Mouse (Mus musculus) embryonic facial prominence, embryonic 11.5 days (tissue): ENCODE data around the gene Syn3. TPM values are rescaled to one million over a fixed set of nuclear protein-coding genes. Genes with fewer than 3 reads are reported as not detected.
A peak's percentile ranks its signal among the peaks of the same experiment; 100 is the strongest.

Experiments
- ATAC-seq: fragments of 200-750 bp; cut with Nextera tagmentation; replicated peaks from 2 replicates; pipeline ENCODE4 v1.8.0; 2017; ENCODE audit warnings: low read depth; ENCODE audit not compliant: insufficient number of reproducible peaks, low FRiP score, low TSS enrichment
- DNase-seq: peaks from one replicate; pipeline ENCODE4 v3.0.0-alpha.2; 2015; ENCODE audit warnings: low spot score
- H3K27ac ChIP-seq: fragments of 300-500 bp; sonication (generic); replicated peaks from 2 replicates; pipeline ENCODE4 v1.5.1; 2014; ENCODE audit warnings: mild to moderate bottlenecking, low read depth, low read length, control low read depth
- H3K27me3 ChIP-seq: fragments of 300-500 bp; sonication (generic); 2 replicates; pipeline ENCODE4 v1.6.1; 2014; ENCODE audit warnings: mild to moderate bottlenecking, low read length, moderate library complexity, mixed read lengths; ENCODE audit not compliant: control insufficient read depth, insufficient read depth
- H3K36me3 ChIP-seq: fragments of 300-500 bp; sonication (generic); replicated peaks from 2 replicates; pipeline ENCODE4 v1.6.1; 2014; ENCODE audit warnings: low read depth, mild to moderate bottlenecking, low read length, moderate library complexity, mixed read lengths; ENCODE audit not compliant: control insufficient read depth, insufficient read depth
- H3K4me1 ChIP-seq: fragments of 300-500 bp; sonication (generic); 2 replicates; pipeline ENCODE4 v1.6.1; 2014; ENCODE audit warnings: low read length, mixed read lengths; ENCODE audit not compliant: control insufficient read depth, insufficient read depth
- H3K4me2 ChIP-seq: fragments of 300-500 bp; sonication (generic); 2 replicates; pipeline ENCODE4 v1.6.1; 2014; ENCODE audit warnings: low read depth, mild to moderate bottlenecking, control low read depth, low read length, moderate library complexity
- H3K4me3 ChIP-seq: fragments of 300-500 bp; sonication (generic); 2 replicates; pipeline ENCODE4 v1.5.1; 2014; ENCODE audit warnings: low read depth, low read length, control low read depth
- H3K9ac ChIP-seq: fragments of 300-500 bp; sonication (generic); replicated peaks from 2 replicates; pipeline ENCODE4 v1.6.1; 2014; ENCODE audit warnings: mild to moderate bottlenecking, control low read depth, low read length
- H3K9me3 ChIP-seq: fragments of 300-500 bp; sonication (generic); replicated peaks from 2 replicates; pipeline ENCODE4 v1.6.1; 2016; ENCODE audit warnings: mild to moderate bottlenecking, low read length, inconsistent platforms, mixed read lengths; ENCODE audit not compliant: control insufficient read depth
- WGBS: fragments of 180-500 bp; shearing (Covaris S2); extraction: QIAGEN DNeasy Blood & Tissue Kit; methylation state at CpG from one replicate; pipeline ENCODE4 v1.1.7; 2014; 5-methylcytosine and 5-hydroxymethylcytosine counted together
- polyA plus RNA-seq: library from polyadenylated mRNA; unstranded; fragments of >200 nt; fragmentation: Nextera tagmentation; extraction: Ambion mirVana; gene quantifications from 2 replicates; pipeline ENCODE4 v1.2.1, GENCODE M21; 2014

Syn3 gene
- polyA plus RNA-seq, 1 experiment from 2014 or later: 3.1 TPM

DNA sequence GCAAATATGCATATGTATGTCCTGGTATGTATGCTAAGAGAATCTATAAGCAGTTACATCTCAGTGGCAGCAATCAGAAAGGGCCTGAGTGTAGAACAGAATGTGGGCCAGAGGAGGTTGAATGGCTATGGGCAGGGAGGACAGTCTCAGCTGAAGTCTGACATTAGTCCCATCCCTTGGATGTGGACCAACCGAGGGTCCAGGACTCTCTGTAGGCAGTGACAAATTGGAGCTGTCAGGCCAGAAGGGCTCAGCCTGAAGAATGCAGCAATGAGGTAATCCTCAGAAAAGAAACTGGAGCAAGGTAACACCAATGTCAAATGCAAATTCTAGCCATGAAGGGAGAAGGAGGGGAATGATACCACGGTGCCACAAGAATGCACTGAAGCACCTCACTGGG is 421.4 kb downstream of the Syn3 start:
- H3K27me3 ChIP-seq: no peaks in the 10 kb centered on the region
- H3K27ac ChIP-seq: no peak overlapping the region
- H3K4me2 ChIP-seq: no peak overlapping the region
- 80% methylated on average over 2 of the region's 2 CpGs for WGBS
- H3K4me1 ChIP-seq: no peaks in the 10 kb centered on the region
- no peak for ATAC-seq
- no peak overlapping the region for H3K4me3 ChIP-seq
- no peak overlapping the region for H3K9ac ChIP-seq
- no peaks in the 10 kb centered on the region for H3K36me3 ChIP-seq
- no peak for DNase-seq
- no peaks in the 10 kb centered on the region for H3K9me3 ChIP-seq

DNA sequence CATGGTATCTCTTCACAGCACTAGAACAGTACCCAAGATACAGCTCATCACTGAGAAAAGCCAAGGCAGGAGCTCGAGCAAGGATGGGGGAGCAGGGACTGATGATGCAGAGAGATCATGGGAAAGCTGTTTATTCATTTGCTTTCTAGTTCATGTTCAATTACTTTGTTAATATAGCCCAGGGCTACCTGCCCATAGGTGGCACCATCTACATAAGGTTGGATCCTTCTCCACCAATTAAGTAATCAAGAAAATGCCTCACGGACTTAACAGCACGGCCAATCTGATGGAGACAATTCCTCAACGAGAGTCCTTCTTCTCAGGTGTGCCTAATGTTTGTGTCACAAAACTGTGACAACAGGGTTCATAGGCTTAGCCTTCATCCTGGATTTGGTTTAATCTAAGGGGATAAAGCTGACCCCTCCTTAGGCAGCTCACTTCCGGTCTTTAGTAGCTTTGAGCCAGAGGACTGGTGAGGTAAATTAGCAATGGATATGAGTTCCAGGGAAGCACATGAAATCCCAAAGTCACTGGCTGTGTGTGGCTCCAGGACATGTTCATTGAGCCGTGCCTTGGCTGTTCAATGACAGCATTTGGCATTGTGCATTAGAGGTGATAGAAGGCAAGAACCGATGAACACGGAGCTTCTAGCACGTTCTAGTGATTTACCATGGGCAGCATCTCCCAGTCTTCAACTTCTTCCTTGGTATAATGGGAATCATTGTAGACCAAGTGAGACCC is 423.6 kb downstream of the Syn3 start:
- Histone ChIP-seq H3K9ac (no peak overlapping the region), H3K4me2 (no peak overlapping the region), H3K36me3 (no peaks in the 10 kb centered on the region), H3K27me3 (no peaks in the 10 kb centered on the region), H3K9me3 (no peaks in the 10 kb centered on the region), H3K4me1 (no peaks in the 10 kb centered on the region), H3K4me3 (no peak overlapping the region), H3K27ac (no peak overlapping the region)
- 80% methylated on average over 9 of the region's 9 CpGs for WGBS
- ATAC-seq: no peak
- no peak for DNase-seq

DNA sequence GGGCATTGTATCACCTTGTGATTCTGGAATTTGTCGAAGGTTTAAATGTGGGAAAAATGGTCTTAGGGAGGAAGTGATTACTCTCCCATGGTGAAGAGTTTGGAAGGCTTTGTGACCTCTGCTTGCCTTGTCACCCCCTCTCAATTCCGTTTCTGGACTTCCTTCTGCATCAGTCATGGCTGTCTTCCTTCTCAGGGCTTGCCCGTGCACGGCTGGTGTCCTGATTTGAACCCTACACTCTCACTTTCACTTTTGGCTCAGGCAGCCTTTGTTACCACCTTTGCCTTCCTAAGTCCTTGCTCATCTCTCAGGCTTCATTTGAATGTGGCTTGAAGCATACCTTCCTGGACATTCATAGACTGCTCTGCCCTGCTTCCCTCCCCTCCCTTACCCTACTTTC is 424.6 kb downstream of the Syn3 start:
- H3K4me1 ChIP-seq: no peaks in the 10 kb centered on the region; the same call in 1 of the 2 replicates
- H3K27me3 ChIP-seq: no peaks in the 10 kb centered on the region
- DNase-seq (no peak), ATAC-seq (no peak)
- no peak overlapping the region for H3K4me3 ChIP-seq
- no peak overlapping the region for H3K4me2 ChIP-seq
- H3K36me3 ChIP-seq: no peaks in the 10 kb centered on the region
- no peak overlapping the region for H3K27ac ChIP-seq
- no peak overlapping the region for H3K9ac ChIP-seq
- no peaks in the 10 kb centered on the region for H3K9me3 ChIP-seq
- 89% methylated on average over 4 of the region's 4 CpGs for WGBS

DNA sequence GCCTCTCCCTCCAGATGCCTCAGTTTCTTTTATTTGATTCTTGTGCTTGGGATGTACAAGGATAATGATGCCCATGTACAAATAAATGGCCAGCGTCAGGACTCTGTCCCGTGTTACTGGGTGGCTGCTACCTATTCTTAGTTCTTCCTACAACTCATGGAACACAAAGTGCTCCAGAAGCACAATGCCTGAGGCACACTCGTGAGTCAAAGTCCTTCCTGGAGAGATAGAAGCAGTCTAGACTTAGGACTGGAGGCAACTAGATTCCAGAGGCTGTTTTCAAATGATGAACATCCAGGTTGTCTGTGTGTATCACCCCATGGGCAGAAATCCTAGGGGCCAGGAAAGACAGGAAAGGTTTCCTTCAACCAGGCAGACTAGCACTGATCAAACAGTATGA is 427.9 kb downstream of the Syn3 start:
- no peak overlapping the region for H3K9ac ChIP-seq
- DNase-seq (no peak), ATAC-seq (no peak)
- no peaks in the 10 kb centered on the region for H3K9me3 ChIP-seq
- WGBS: 83% methylated on average over 3 of the region's 3 CpGs
- H3K4me3 ChIP-seq: no peak overlapping the region
- H3K27me3 ChIP-seq: no peaks in the 10 kb centered on the region
- no peak overlapping the region for H3K4me2 ChIP-seq
- H3K27ac ChIP-seq: no peak overlapping the region
- H3K4me1 ChIP-seq: no peaks in the 10 kb centered on the region; the same call in 1 of the 2 replicates
- no peaks in the 10 kb centered on the region for H3K36me3 ChIP-seq

DNA sequence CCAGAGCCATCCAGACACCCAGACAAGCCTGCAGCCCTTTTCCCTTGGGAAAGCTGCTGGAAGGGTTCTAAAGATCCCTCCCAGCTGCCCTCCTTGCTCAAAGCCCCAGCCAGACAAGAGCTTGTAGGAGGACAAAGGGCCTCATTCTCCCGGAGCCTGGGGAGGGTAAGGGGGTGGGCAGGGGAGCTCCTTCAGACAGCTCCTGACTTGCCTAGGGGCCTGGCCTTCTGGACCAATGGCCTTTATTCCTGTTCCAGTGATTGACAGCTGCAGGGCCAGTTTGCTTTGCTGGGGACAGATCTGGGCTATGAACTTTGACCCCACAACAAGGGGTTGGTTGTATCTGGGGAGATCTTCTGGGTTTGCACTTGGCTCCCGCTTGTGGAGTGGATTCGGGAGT is 429.4 kb downstream of the Syn3 start:
- peak; percentile 56; the same call in 1 of the 2 replicates for ATAC-seq
- DNase-seq: peak; percentile 32

DNA sequence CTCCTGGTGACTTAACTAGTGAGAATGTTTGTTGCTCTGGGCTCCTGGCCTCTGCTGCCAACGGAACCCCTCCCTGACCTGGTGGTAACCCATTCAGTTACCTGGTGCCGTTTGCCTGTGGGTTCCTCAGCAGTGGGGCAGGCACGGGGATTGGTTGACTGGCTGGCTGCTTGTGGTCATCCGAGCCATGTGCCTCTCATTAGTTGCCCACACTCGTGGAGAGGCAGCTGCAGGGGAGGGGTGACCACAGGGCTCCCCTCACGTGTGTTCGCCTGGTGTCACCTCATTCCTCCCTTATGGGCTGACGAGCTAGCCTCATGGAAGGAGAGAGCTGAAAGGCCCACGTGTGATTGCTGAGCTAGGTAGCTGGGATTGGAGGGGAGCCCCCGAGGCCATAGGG is 430.8 kb downstream of the Syn3 start:
- no peak for DNase-seq
- H3K9me3 ChIP-seq: no peaks in the 10 kb centered on the region
- no peak overlapping the region for H3K4me3 ChIP-seq
- H3K4me1 ChIP-seq: no peaks in the 10 kb centered on the region; the same call in 1 of the 2 replicates
- H3K36me3 ChIP-seq: no peaks in the 10 kb centered on the region
- no peak overlapping the region for H3K9ac ChIP-seq
- ATAC-seq: no peak
- WGBS: 53% methylated on average over 10 of the region's 10 CpGs
- no peak overlapping the region for H3K4me2 ChIP-seq
- H3K27ac ChIP-seq: no peak overlapping the region
- no peaks in the 10 kb centered on the region for H3K27me3 ChIP-seq

More for the DNA sequence above, 429.4 kb downstream of the Syn3 start:
- H3K36me3 ChIP-seq: no peaks in the 10 kb centered on the region
- H3K4me3 ChIP-seq: no peak overlapping the region
- no peak overlapping the region for H3K27ac ChIP-seq
- no peak overlapping the region for H3K4me2 ChIP-seq
- H3K27me3 ChIP-seq: no peaks in the 10 kb centered on the region
- H3K4me1 ChIP-seq: no peaks in the 10 kb centered on the region; the same call in 1 of the 2 replicates
- no peak overlapping the region for H3K9ac ChIP-seq
- WGBS: 10% methylated on average over 3 of the region's 3 CpGs
- H3K9me3 ChIP-seq: no peaks in the 10 kb centered on the region

DNA sequence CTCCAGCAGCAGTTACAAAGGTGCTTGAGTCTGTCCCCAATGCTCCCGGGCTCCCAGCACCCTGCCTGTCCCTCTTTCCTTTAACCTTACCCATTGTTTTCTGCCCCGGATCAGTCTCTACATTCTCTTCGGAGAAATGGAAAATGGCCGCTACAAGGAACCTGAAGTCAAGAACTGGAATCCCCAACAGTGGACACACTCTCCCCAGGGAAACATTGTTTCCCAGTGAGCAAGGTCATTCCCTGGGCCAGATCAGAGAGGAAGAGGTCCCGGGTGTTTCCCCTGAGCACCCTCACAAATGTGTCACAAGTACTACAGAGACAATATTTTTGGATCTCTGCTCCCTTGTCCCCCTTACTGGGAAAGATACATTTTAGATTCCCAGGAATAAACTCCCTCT is 432.0 kb downstream of the Syn3 start:
- Histone ChIP-seq H3K4me1 (no peaks in the 10 kb centered on the region; the same call in 1 of the 2 replicates), H3K27me3 (no peaks in the 10 kb centered on the region), H3K27ac (no peak overlapping the region), H3K4me3 (no peak overlapping the region), H3K9ac (no peak overlapping the region), H3K9me3 (no peaks in the 10 kb centered on the region), H3K4me2 (no peak overlapping the region), H3K36me3 (no peaks in the 10 kb centered on the region)
- DNase-seq (no peak), ATAC-seq (no peak)
- 77% methylated on average over 5 of the region's 5 CpGs for WGBS

DNA sequence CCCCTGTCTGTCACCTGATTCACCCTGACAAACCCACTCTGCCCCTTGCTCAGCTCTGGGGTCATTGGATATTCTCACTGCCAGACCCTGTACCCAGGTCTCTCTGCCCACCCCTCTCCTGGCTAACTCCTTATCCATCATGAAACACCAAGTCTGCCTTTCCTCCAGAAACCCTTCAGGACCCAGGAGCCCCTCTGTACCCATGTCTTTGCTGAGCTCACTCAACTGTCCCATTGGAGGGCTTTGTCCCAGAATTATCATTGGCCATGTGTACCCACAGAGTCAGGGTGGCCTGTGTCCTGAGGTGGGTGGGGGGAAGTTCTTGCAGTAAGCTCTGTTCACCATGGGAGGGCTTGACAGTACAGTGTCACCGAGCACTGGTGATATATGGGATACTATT is 433.0 kb downstream of the Syn3 start:
- Histone ChIP-seq H3K27me3 (no peaks in the 10 kb centered on the region), H3K4me1 (no peaks in the 10 kb centered on the region; the same call in 1 of the 2 replicates), H3K4me2 (no peak overlapping the region), H3K9ac (no peak overlapping the region), H3K4me3 (no peak overlapping the region), H3K9me3 (no peaks in the 10 kb centered on the region), H3K36me3 (no peaks in the 10 kb centered on the region), H3K27ac (no peak overlapping the region)
- ATAC-seq: no peak
- 86% methylated on average over 1 of the region's 1 CpGs for WGBS
- DNase-seq: no peak
